Mouse (Mus musculus) cerebellum, postnatal 36 days (tissue): ENCODE results near the gene BC035947.

Experiments
- DNase-seq, 2 experiments: peaks; one replicate each; pipeline ENCODE4 v3.0.0; 2021 to 2022; ENCODE audit warnings: mixed read lengths in 2 of 2

BC035947 gene

GRCm38 (mm10) chr1:78501036-78501435 lies 10.9 kb downstream of the BC035947 start:
- DNase-seq: no peak

GRCm38 (mm10) chr1:78490143-78490542 lies 21.8 kb downstream of the BC035947 start:
- DNase-seq: no peak

- peak; percentile 88 to 90 for DNase-seq
Observed at GRCm38 (mm10) chr1:78488752-78489492, 23.0 kb downstream of the BC035947 start, which contains the start of gene Farsb. Gene Farsb (minus strand): TSS chr1:78488897.

GRCm38 (mm10) chr1:78488427-78488751 lies 23.6 kb downstream of the BC035947 start:
- DNase-seq: no peak

GRCm38 (mm10) chr1:78484361-78484760 lies 27.6 kb downstream of the BC035947 start:
- DNase-seq: no peak

- no peak for DNase-seq
Observed at GRCm38 (mm10) chr1:78483430-78483829, 28.5 kb downstream of the BC035947 start.

- no peak for DNase-seq
Observed at GRCm38 (mm10) chr1:78472441-78472840, 39.5 kb downstream of the BC035947 start.

- peak; percentile 27 to 51 for DNase-seq
Observed at GRCm38 (mm10) chr1:78454659-78455058, 57.3 kb downstream of the BC035947 start.

GRCm38 (mm10) chr1:78453886-78454285 lies 58.1 kb downstream of the BC035947 start:
- DNase-seq: no peak

- DNase-seq: no peak
Observed at GRCm38 (mm10) chr1:78452544-78452943, 59.4 kb downstream of the BC035947 start.

- no peak for DNase-seq
Observed at GRCm38 (mm10) chr1:78451070-78451854, 60.7 kb downstream of the BC035947 start.

- DNase-seq: no peak
Observed at GRCm38 (mm10) chr1:78448091-78448490, 63.9 kb downstream of the BC035947 start.
